Mouse (Mus musculus) heart, embryonic 15.5 days (tissue): ENCODE measurements around the gene Tsen15. TPM values are rescaled to one million over a fixed set of nuclear protein-coding genes. Genes with fewer than 3 reads are reported as not detected.

ENCODE experiments used
- ATAC-seq: fragments of 200-750 bp; cut with Nextera tagmentation; replicated peaks from 2 replicates; pipeline ENCODE4 v1.8.0; 2017; ENCODE audit warnings: low read depth, moderate TSS enrichment; ENCODE audit not compliant: insufficient number of reproducible peaks, insufficient read depth, low FRiP score
- H3K27ac ChIP-seq: fragments of 300-500 bp; sonication (generic); 2 replicates; pipeline ENCODE4 v1.5.1; 2015; ENCODE audit warnings: mild to moderate bottlenecking, inconsistent platforms
- H3K27me3 ChIP-seq: fragments of 300-500 bp; sonication (generic); 2 replicates; pipeline ENCODE4 v1.6.1; 2015; ENCODE audit warnings: inconsistent platforms
- H3K36me3 ChIP-seq: fragments of 300-500 bp; sonication (generic); 2 replicates; pipeline ENCODE4 v1.6.1; 2015; ENCODE audit warnings: mild to moderate bottlenecking, inconsistent platforms
- H3K4me1 ChIP-seq: fragments of 300-500 bp; sonication (generic); replicated peaks from 2 replicates; pipeline ENCODE4 v1.6.1; 2015; ENCODE audit warnings: inconsistent platforms
- H3K4me2 ChIP-seq: fragments of 300-500 bp; sonication (generic); 2 replicates; pipeline ENCODE4 v1.6.1; 2015; ENCODE audit warnings: inconsistent platforms, mild to moderate bottlenecking, moderate library complexity
- H3K4me3 ChIP-seq: fragments of 300-500 bp; sonication (generic); 2 replicates; pipeline ENCODE4 v1.5.1; 2015; ENCODE audit warnings: mild to moderate bottlenecking, inconsistent platforms
- H3K9ac ChIP-seq: fragments of 300-500 bp; sonication (generic); 2 replicates; pipeline ENCODE4 v1.6.1; 2015; ENCODE audit warnings: mild to moderate bottlenecking, inconsistent platforms
- H3K9me3 ChIP-seq: fragments of 300-500 bp; sonication (generic); replicated peaks from 2 replicates; pipeline ENCODE4 v1.6.1; 2016; ENCODE audit warnings: inconsistent platforms
- WGBS: fragments of 180-500 bp; shearing (Covaris S2); methylation state at CpG from one replicate; pipeline ENCODE4 v1.1.7; 2015; ENCODE audit warnings: mixed read lengths; 5-methylcytosine and 5-hydroxymethylcytosine counted together
- polyA plus RNA-seq: library from polyadenylated mRNA; unstranded; fragments of >200 nt; fragmentation: Nextera tagmentation; extraction: Ambion mirVana; gene quantifications from 2 replicates; pipeline ENCODE4 v1.2.1, GENCODE M21; 2015

Gene Tsen15
- polyA plus RNA-seq, 1 experiment from 2014 or later: 45.3 TPM

DNA sequence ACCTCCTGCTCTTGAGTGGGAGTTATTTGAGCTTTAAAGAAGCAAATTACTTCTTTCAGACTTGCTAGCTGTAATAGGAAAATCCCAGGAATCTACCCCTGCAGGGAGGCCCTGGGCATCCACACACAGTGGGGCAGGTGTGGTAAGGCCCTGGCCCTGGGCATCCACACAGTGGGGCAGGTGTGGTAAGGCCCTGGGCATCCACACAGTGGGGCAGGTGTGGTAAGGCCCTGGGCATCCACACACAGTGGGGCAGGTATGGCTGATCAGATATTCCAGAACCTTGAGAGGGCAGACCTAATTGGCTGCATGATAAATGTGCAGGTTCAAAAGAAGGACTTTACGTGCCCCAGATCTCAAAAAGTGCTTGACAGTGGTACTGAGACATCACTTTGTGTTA, 1.9 kb downstream of the Tsen15 start:
- no peaks in the 10 kb centered on the region for H3K27me3 ChIP-seq
- peaks cover 6% of the 10 kb centered on the region; the same call in 1 of the 2 replicates for H3K36me3 ChIP-seq
- 100% methylated on average over 1 of the region's 1 CpGs for WGBS
- no peak overlapping the region for H3K9ac ChIP-seq
- ATAC-seq: no peak
- H3K27ac ChIP-seq: no peak overlapping the region
- H3K4me2 ChIP-seq: no peak overlapping the region
- H3K4me1 ChIP-seq: no peaks in the 10 kb centered on the region
- H3K4me3 ChIP-seq: no peak overlapping the region
- no peaks in the 10 kb centered on the region for H3K9me3 ChIP-seq

DNA sequence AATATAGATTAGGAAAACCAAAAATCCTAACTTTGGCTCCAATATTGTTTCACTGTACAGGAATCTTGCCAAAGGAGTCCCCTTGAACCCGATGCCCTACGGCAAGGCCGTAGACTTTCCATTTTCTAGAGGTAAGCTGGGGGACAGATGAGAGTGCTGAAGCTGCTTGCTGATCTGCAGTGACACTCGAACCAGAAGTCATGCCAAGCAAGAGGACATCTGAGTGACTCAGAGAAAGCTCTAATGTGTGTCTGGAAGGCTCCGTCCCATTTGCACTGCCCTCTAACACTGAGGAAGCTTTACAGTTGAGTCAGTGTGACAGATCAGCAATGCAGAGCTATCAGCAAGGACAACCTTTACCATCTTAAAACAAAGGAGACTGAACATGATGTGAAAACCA, 8.2 kb downstream of the Tsen15 start:
- Histone ChIP-seq H3K9ac (no peak overlapping the region), H3K36me3 (peaks cover 10% of the 10 kb centered on the region; the same call in 1 of the 2 replicates), H3K4me1 (no peaks in the 10 kb centered on the region), H3K9me3 (no peaks in the 10 kb centered on the region), H3K4me2 (no peak overlapping the region), H3K27ac (no peak overlapping the region), H3K27me3 (no peaks in the 10 kb centered on the region), H3K4me3 (no peak overlapping the region)
- ATAC-seq: no peak
- 90% methylated on average over 5 of the region's 5 CpGs for WGBS

DNA sequence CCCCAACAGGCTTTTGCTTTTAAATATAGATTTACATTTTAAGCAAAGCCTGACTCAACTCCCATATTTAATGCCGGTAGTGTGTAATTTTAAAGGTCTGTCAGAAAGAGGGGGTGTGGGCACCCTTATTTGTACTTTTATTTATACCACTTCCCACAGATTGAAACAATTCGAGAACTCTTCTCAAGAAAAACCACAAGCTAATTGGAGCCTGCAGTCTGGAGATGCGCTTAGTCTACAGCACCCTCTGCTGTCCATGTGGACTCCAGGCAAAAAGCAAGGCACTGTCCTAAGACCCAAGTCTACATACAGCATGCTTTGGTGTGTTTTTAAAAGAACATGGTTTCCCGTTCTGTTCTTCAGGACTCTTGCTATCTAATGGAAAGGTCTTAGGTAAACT, 17.3 kb downstream of the Tsen15 start:
- peak overlapping the region; percentile 48 for H3K4me2 ChIP-seq
- H3K9ac ChIP-seq: no peak overlapping the region

DNA sequence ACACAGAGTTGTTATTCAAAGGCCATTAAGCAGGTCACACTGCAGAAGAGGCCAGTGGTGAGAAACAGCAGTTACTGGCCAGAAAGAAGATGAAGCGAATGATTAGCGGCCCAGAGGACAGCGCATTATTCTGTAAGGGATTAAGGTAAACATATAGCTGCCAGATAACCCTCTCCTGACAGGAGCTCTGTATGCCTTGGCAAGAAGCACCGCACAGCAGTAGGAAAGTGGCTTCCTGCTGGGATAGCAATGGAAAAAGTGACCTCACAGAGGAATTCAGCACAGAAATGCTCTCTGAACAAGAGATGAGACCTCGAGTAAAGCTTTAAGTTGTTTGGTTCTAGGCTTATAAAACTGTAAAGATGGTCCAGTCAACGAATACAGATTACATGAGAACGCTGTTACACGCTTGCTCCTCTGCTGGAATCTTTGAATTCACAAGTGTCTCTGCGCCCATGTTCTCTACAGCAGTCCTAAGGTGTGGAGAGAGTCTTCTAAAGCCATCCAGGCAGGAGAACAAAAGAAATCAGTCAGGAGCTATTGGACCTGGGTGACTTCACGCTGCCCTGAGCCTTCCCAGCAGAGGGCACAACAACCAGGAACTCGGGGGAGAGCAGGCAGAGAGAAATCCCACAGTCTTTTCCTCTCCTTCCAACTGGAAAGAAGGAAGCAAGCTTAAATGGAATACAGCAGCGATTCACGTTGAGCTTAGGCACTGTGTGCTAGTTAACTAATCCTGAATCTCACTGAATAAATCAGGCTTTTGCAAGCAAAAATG, 18.0 kb downstream of the Tsen15 start:
- Histone ChIP-seq H3K4me3 (no peak overlapping the region), H3K9ac (no peak overlapping the region), H3K4me1 (peaks cover 14% of the 10 kb centered on the region), H3K27me3 (no peaks in the 10 kb centered on the region), H3K9me3 (no peaks in the 10 kb centered on the region), H3K36me3 (0 out of 2 replicates have a peak, but pooled peaks cover 5% of the 10 kb centered on the region), H3K27ac (peak overlapping the region; percentile 67), H3K4me2 (peak overlapping the region; percentile 48)
- WGBS: 37% methylated on average over 13 of the region's 13 CpGs
- peak; percentile 79 for ATAC-seq

More for the DNA sequence above, 17.3 kb downstream of the Tsen15 start:
- Histone ChIP-seq H3K9me3 (no peaks in the 10 kb centered on the region), H3K36me3 (0 out of 2 replicates have a peak, but pooled peaks cover 5% of the 10 kb centered on the region), H3K4me3 (no peak overlapping the region), H3K4me1 (peaks cover 14% of the 10 kb centered on the region), H3K27me3 (no peaks in the 10 kb centered on the region), H3K27ac (peak overlapping the region; percentile 67)
- ATAC-seq: peak; percentile 74; the same call in 1 of the 2 replicates
- WGBS: 18% methylated on average over 4 of the region's 4 CpGs

DNA sequence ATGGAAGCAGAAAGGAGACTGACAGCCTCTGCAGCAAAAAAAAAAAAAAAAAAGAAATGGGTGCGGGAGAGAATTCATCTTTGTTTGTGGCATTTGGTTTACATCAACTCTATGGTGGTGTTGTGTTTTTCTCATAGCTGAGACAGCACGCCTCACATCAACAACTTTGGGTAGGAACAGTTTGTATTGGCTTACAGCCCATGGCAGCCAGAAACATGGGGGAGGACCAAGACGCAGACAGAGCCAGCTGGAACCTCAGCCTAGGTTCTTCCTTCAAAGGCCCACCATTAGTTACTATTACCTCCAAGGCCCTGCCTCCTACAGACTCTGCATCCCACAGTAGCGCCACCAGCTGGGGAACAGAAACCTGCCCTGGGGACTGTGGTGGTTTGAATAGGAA, 29.8 kb downstream of the Tsen15 start:
- no peak overlapping the region for H3K4me3 ChIP-seq
- H3K9me3 ChIP-seq: no peaks in the 10 kb centered on the region
- WGBS: 63% methylated on average over 4 of the region's 4 CpGs
- no peak overlapping the region for H3K4me2 ChIP-seq
- no peaks in the 10 kb centered on the region for H3K4me1 ChIP-seq
- H3K9ac ChIP-seq: no peak overlapping the region
- no peaks in the 10 kb centered on the region for H3K27me3 ChIP-seq
- no peak for ATAC-seq
- no peak overlapping the region for H3K27ac ChIP-seq
- no peaks in the 10 kb centered on the region for H3K36me3 ChIP-seq

DNA sequence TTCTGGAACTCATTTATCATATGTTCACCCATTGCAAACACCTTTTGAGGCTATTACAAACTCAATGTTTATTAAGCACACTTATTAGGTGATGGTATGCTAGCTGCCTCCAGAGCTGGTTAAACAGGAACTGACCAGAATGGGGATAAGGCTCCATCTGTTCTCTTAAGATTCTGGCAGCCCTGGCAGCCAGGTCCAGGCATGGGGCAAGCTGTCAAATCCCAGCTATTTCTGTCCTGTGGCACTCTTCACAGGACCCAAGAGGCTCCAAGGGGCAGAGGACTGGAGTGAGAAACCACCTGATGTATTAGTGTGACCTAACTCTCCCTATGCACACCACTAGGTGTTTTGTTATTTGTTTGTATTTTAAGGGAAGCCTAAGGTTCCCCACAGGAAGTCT, 38.5 kb downstream of the Tsen15 start:
- Histone ChIP-seq H3K9ac (no peak overlapping the region), H3K27me3 (no peaks in the 10 kb centered on the region), H3K4me2 (no peak overlapping the region), H3K27ac (no peak overlapping the region), H3K36me3 (no peaks in the 10 kb centered on the region), H3K4me3 (no peak overlapping the region), H3K9me3 (no peaks in the 10 kb centered on the region), H3K4me1 (peaks cover 3% of the 10 kb centered on the region; the same call in 1 of the 2 replicates)
- no peak for ATAC-seq

DNA sequence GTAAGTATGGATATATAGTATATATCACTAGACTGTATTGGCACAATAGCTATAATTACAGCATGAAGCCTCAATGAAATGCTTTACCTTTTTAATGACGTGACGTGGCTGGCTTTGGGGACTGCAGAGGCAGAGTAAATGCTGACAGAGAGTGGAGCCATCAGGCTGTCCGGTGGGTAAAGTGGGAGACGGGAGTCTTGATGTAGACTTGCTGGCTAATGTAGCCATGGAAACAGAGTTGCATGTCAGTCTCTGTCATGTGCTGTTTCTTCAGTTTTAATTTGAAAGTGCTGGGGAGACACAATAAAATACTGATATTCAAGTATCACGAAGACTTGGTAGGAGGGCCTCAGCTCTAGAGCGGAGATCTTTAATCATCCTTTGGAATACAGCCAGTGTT, 62.5 kb downstream of the Tsen15 start:
- Histone ChIP-seq H3K9me3 (no peaks in the 10 kb centered on the region), H3K4me1 (no peaks in the 10 kb centered on the region), H3K9ac (no peak overlapping the region), H3K4me3 (no peak overlapping the region), H3K27ac (no peak overlapping the region), H3K27me3 (no peaks in the 10 kb centered on the region), H3K36me3 (no peaks in the 10 kb centered on the region), H3K4me2 (no peak overlapping the region)
- ATAC-seq: no peak
- 90% methylated on average over 6 of the region's 6 CpGs for WGBS

Other genes with a start within 250 kb of the Tsen15 start
- gene Colgalt2, start 13.1 kb upstream of the Tsen15 start, polyA plus RNA-seq: 1.8 and 2.1 TPM in 2 replicates